Mouse (Mus musculus): ENCODE data around the gene Spsb4.

Gene Spsb4

GRCm38 (mm10) chr9:96908737-96909136 lies 109.9 kb downstream of the Spsb4 start:
- in situ Hi-C loops (cut with MboI, MseI): no loop called here

- in situ Hi-C loops (cut with MboI, MseI): no loop called here
Measured at GRCm38 (mm10) chr9:96904360-96905355, 114.0 kb downstream of the Spsb4 start.

- in situ Hi-C loops (cut with MboI, MseI): no loop called here
Measured at GRCm38 (mm10) chr9:96899717-96900116, 118.9 kb downstream of the Spsb4 start.

GRCm38 (mm10) chr9:96899004-96899403 lies 119.6 kb downstream of the Spsb4 start:
- in situ Hi-C loops (cut with MboI, MseI): no loop called here

GRCm38 (mm10) chr9:96896690-96897089 lies 122.0 kb downstream of the Spsb4 start:
- in situ Hi-C loops (cut with MboI, MseI): no loop called here

- in situ Hi-C loops (cut with MboI, MseI): no loop called here
Measured at GRCm38 (mm10) chr9:96893582-96893981, 125.1 kb downstream of the Spsb4 start.

Data from regulatory T cell (primary cell).